Mouse (Mus musculus) right cerebral cortex, postnatal 4 days (tissue): ENCODE results near the gene Rtn4r.

Experiments
- DNase-seq: peaks from one replicate; pipeline ENCODE4 v3.0.0-alpha.2; 2022

The Rtn4r gene

GRCm38 (mm10) chr16:18159255-18159654 is 31.8 kb downstream of the Rtn4r start:
- DNase-seq, result no peak

- no peak for DNase-seq
Observed at GRCm38 (mm10) chr16:18159778-18160177, 32.3 kb downstream of the Rtn4r start.

GRCm38 (mm10) chr16:18160514-18160913 is 33.1 kb downstream of the Rtn4r start:
- peak; percentile 41 for DNase-seq

- DNase-seq, result no peak
Observed at GRCm38 (mm10) chr16:18161190-18161589, 33.7 kb downstream of the Rtn4r start.

GRCm38 (mm10) chr16:18164642-18165238 is 37.3 kb downstream of the Rtn4r start:
- no peak for DNase-seq

GRCm38 (mm10) chr16:18166613-18167190 is 39.3 kb downstream of the Rtn4r start:
- no peak for DNase-seq

GRCm38 (mm10) chr16:18169156-18169555 is 41.7 kb downstream of the Rtn4r start:
- no peak for DNase-seq

GRCm38 (mm10) chr16:18169776-18170175 is 42.3 kb downstream of the Rtn4r start:
- DNase-seq, result no peak

GRCm38 (mm10) chr16:18172266-18172855 is 44.9 kb downstream of the Rtn4r start:
- peak; percentile 95 for DNase-seq

- no peak for DNase-seq
Observed at GRCm38 (mm10) chr16:18173231-18173630, 45.8 kb downstream of the Rtn4r start.

GRCm38 (mm10) chr16:18173788-18174187 is 46.3 kb downstream of the Rtn4r start:
- DNase-seq, result no peak

- DNase-seq, result no peak
Observed at GRCm38 (mm10) chr16:18175817-18176541, 48.5 kb downstream of the Rtn4r start.

GRCm38 (mm10) chr16:18176758-18177157 is 49.3 kb downstream of the Rtn4r start:
- no peak for DNase-seq

- DNase-seq, result no peak
Observed at GRCm38 (mm10) chr16:18179591-18179990, 52.1 kb downstream of the Rtn4r start.

- DNase-seq, result no peak
Observed at GRCm38 (mm10) chr16:18181398-18181797, 54.0 kb downstream of the Rtn4r start.

GRCm38 (mm10) chr16:18182766-18183165 is 55.3 kb downstream of the Rtn4r start:
- DNase-seq, result no peak

- DNase-seq, result no peak
Observed at GRCm38 (mm10) chr16:18185715-18186449, 58.4 kb downstream of the Rtn4r start.

- no peak for DNase-seq
Observed at GRCm38 (mm10) chr16:18186798-18187197, 59.4 kb downstream of the Rtn4r start.

GRCm38 (mm10) chr16:18187221-18187620 is 59.8 kb downstream of the Rtn4r start:
- DNase-seq, result no peak

GRCm38 (mm10) chr16:18191006-18191405 is 63.6 kb downstream of the Rtn4r start:
- no peak for DNase-seq

- DNase-seq, result no peak
Observed at GRCm38 (mm10) chr16:18194208-18194985, 67.0 kb downstream of the Rtn4r start.

- DNase-seq, result no peak
Observed at GRCm38 (mm10) chr16:18195068-18195467, 67.6 kb downstream of the Rtn4r start.
